1 mouse cellular context compared by ENCODE assay signal in genomic region chr17:80179959-80180358, GRCm38 (mm10).
A peak's percentile ranks its signal among the peaks of the same experiment; 100 is the strongest.
TF ChIP-seq lines count a peak whose summit lies in the region.

No protein-coding gene starts in this region.

TF ChIP-seq in MEL, 35 proteins besides CTCF, POLR2A, EP300 and RAD21 (continued from another document):
- peak; percentile 89 for TF ChIP-seq SMC3 (IDR thresholded peaks at IDR 0.05; ENCODE audit: low read depth, low read length)
